Mouse (Mus musculus) liver, embryonic 15.5 days (tissue): Measurements from ENCODE around the gene Gm11559. TPM values are rescaled to one million over a fixed set of nuclear protein-coding genes. Genes with fewer than 3 reads are reported as not detected.

ENCODE experiments used
- ATAC-seq: fragments of 200-750 bp; cut with Nextera tagmentation; 2 replicates; pipeline ENCODE4 v1.8.0; 2017; ENCODE audit warnings: moderate number of reproducible peaks, mild to moderate bottlenecking, moderate library complexity; ENCODE audit not compliant: insufficient read depth
- H3K27ac ChIP-seq: fragments of 300-500 bp; sonication (generic); replicated peaks from 2 replicates; pipeline ENCODE4 v1.5.1; 2015; ENCODE audit warnings: mild to moderate bottlenecking, inconsistent platforms
- H3K27me3 ChIP-seq: fragments of 300-500 bp; sonication (generic); 2 replicates; pipeline ENCODE4 v1.6.1; 2015; ENCODE audit warnings: mild to moderate bottlenecking, inconsistent platforms
- H3K36me3 ChIP-seq: fragments of 300-500 bp; sonication (generic); replicated peaks from 2 replicates; pipeline ENCODE4 v1.6.1; 2015; ENCODE audit warnings: moderate library complexity, mild to moderate bottlenecking, inconsistent platforms
- H3K4me1 ChIP-seq: fragments of 300-500 bp; sonication (generic); replicated peaks from 2 replicates; pipeline ENCODE4 v1.6.1; 2015; ENCODE audit warnings: inconsistent platforms
- H3K4me2 ChIP-seq: fragments of 300-500 bp; sonication (generic); 2 replicates; pipeline ENCODE4 v1.6.1; 2015; ENCODE audit warnings: moderate library complexity, mild to moderate bottlenecking, inconsistent platforms
- H3K4me3 ChIP-seq: fragments of 300-500 bp; sonication (generic); replicated peaks from 2 replicates; pipeline ENCODE4 v1.5.1; 2015; ENCODE audit warnings: mild to moderate bottlenecking, inconsistent platforms
- H3K9ac ChIP-seq: fragments of 300-500 bp; sonication (generic); 2 replicates; pipeline ENCODE4 v1.6.1; 2015; ENCODE audit warnings: moderate library complexity, mild to moderate bottlenecking, inconsistent platforms
- H3K9me3 ChIP-seq: fragments of 300-500 bp; sonication (generic); replicated peaks from 2 replicates; pipeline ENCODE4 v1.6.1; 2016; ENCODE audit warnings: inconsistent platforms
- WGBS: fragments of 180-500 bp; shearing (Covaris S2); methylation state at CpG from one replicate; pipeline ENCODE4 v1.1.7; 2015; ENCODE audit warnings: mixed read lengths; ENCODE audit not compliant: insufficient replicate concordance; 5-methylcytosine and 5-hydroxymethylcytosine counted together
- polyA plus RNA-seq: library from polyadenylated mRNA; unstranded; fragments of >200 nt; fragmentation: Nextera tagmentation; extraction: Ambion mirVana; gene quantifications from 2 replicates; pipeline ENCODE4 v1.2.1, GENCODE M21; 2015

Gm11559 gene
- polyA plus RNA-seq, 1 experiment from 2014 or later, result not detected

- Histone ChIP-seq H3K4me1 (no peaks in the 10 kb centered on the region), H3K9ac (no peak within 1 kb of the TSS), H3K4me3 (no peak within 1 kb of the TSS), H3K36me3 (no peaks in the 10 kb centered on the region), H3K27me3 (no peaks in the 10 kb centered on the region), H3K4me2 (no peak within 1 kb of the TSS), H3K9me3 (no peaks in the 10 kb centered on the region), H3K27ac (no peak within 1 kb of the TSS)
- WGBS, result 65% methylated on average over 3 of the region's 3 CpGs
- ATAC-seq, result no peak
Measured at GRCm38 (mm10) chr11:99914451-99914850, 50.2 kb downstream of the Gm11559 start, which contains the start of gene Gm11565. Gene Gm11565 (plus strand): TSS chr11:99914751.

Other genes starting within 250 kb of the Gm11559 start
- gene Krtap2-4, start 249.6 kb upstream of the Gm11559 start, polyA plus RNA-seq, result not detected in 2 replicates
- gene Gm11562, start 244.0 kb upstream of the Gm11559 start, polyA plus RNA-seq, result not detected in 2 replicates
- gene Krtap4-1, start 236.2 kb upstream of the Gm11559 start, polyA plus RNA-seq, result not detected in 2 replicates
- gene Krtap4-2, start 229.4 kb upstream of the Gm11559 start, polyA plus RNA-seq, result not detected in 2 replicates
- gene Krtap4-7, start 220.4 kb upstream of the Gm11559 start, polyA plus RNA-seq, result not detected in 2 replicates
- not detected in 2 replicates for gene Gm11555, start 214.2 kb upstream of the Gm11559 start, polyA plus RNA-seq
- gene Gm11563, start 205.5 kb upstream of the Gm11559 start, polyA plus RNA-seq, result not detected in 2 replicates
- gene Krtap4-6, start 198.5 kb upstream of the Gm11559 start, polyA plus RNA-seq, result not detected in 2 replicates
- gene Gm14190, start 173.7 kb upstream of the Gm11559 start, polyA plus RNA-seq, result not detected in 2 replicates
- gene Gm14180, start 130.2 kb upstream of the Gm11559 start, polyA plus RNA-seq, result not detected in 2 replicates
- not detected in 2 replicates for gene Gm11595, start 91.6 kb upstream of the Gm11559 start, polyA plus RNA-seq
- gene Krtap4-8, start 83.8 kb upstream of the Gm11559 start, polyA plus RNA-seq, result not detected in 2 replicates
- gene Krtap4-9, start 79.3 kb upstream of the Gm11559 start, polyA plus RNA-seq, result not detected in 2 replicates
- not detected in 2 replicates for gene Gm11596, start 71.0 kb upstream of the Gm11559 start, polyA plus RNA-seq
- not detected in 2 replicates for gene Gm11569, start 65.5 kb upstream of the Gm11559 start, polyA plus RNA-seq
- not detected in 2 replicates for gene Gm11554, start 60.0 kb upstream of the Gm11559 start, polyA plus RNA-seq
- not detected in 2 replicates for gene Krtap4-13, start 54.6 kb upstream of the Gm11559 start, polyA plus RNA-seq
- gene Gm11564, start 48.8 kb upstream of the Gm11559 start, polyA plus RNA-seq, result not detected in 2 replicates
- not detected in 2 replicates for gene 2300003K06Rik, start 26.4 kb upstream of the Gm11559 start, polyA plus RNA-seq
- not detected in 2 replicates for gene Krtap4-16, start 12.9 kb upstream of the Gm11559 start, polyA plus RNA-seq
- gene Gm11568, start 6.6 kb upstream of the Gm11559 start, polyA plus RNA-seq, result not detected in 2 replicates
- gene Krtap9-1, start 8.9 kb downstream of the Gm11559 start, polyA plus RNA-seq, result not detected in 2 replicates
- not detected in 2 replicates for gene Gm11567, start 14.7 kb downstream of the Gm11559 start, polyA plus RNA-seq
- gene Krtap31-1, start 43.4 kb downstream of the Gm11559 start, polyA plus RNA-seq, result not detected in 2 replicates
- not detected in 2 replicates for gene Gm11565, start 50.3 kb downstream of the Gm11559 start, polyA plus RNA-seq
- gene Krtap31-2, start 71.8 kb downstream of the Gm11559 start, polyA plus RNA-seq, result not detected in 2 replicates
- gene Krtap9-5, start 84.0 kb downstream of the Gm11559 start, polyA plus RNA-seq, result not detected in 2 replicates
- gene Krtap29-1, start 114.6 kb downstream of the Gm11559 start, polyA plus RNA-seq, result not detected in 2 replicates
- gene Krtap16-1, start 122.1 kb downstream of the Gm11559 start, polyA plus RNA-seq, result not detected in 2 replicates
- not detected in 2 replicates for gene Krtap17-1, start 129.5 kb downstream of the Gm11559 start, polyA plus RNA-seq
- gene Krt33a, start 151.7 kb downstream of the Gm11559 start, polyA plus RNA-seq, result not detected in 2 replicates
- not detected in 2 replicates for gene Krt33b, start 165.4 kb downstream of the Gm11559 start, polyA plus RNA-seq
- gene Krt34, start 177.1 kb downstream of the Gm11559 start, polyA plus RNA-seq, result not detected in 2 replicates
- not detected in 2 replicates for gene Krt31, start 186.1 kb downstream of the Gm11559 start, polyA plus RNA-seq
- not detected in 2 replicates for gene Krt32, start 223.8 kb downstream of the Gm11559 start, polyA plus RNA-seq
- gene Krt35, start 231.8 kb downstream of the Gm11559 start, polyA plus RNA-seq, result not detected in 2 replicates
- gene Krt36, start 241.2 kb downstream of the Gm11559 start, polyA plus RNA-seq, result not detected in 2 replicates